Mouse (Mus musculus) forebrain, embryonic 15.5 days (tissue): Measurements from ENCODE around the gene Gm45837. TPM values are rescaled to one million over a fixed set of nuclear protein-coding genes. Genes with fewer than 3 reads are reported as not detected.
A peak's percentile ranks its signal among the peaks of the same experiment; 100 is the strongest.

Source experiments
- ATAC-seq: fragments of 200-750 bp; cut with Nextera tagmentation; replicated peaks from 2 replicates; pipeline ENCODE4 v1.8.0; 2017; ENCODE audit warnings: mild to moderate bottlenecking, moderate TSS enrichment, moderate library complexity
- H3K27ac ChIP-seq: fragments of 300-500 bp; sonication (generic); replicated peaks from 2 replicates; pipeline ENCODE4 v1.5.1; 2015; ENCODE audit warnings: mild to moderate bottlenecking, inconsistent platforms
- H3K27me3 ChIP-seq: fragments of 300-500 bp; sonication (generic); 2 replicates; pipeline ENCODE4 v1.6.1; 2015; ENCODE audit warnings: inconsistent platforms
- H3K36me3 ChIP-seq: fragments of 300-500 bp; sonication (generic); 2 replicates; pipeline ENCODE4 v1.6.1; 2015; ENCODE audit warnings: mild to moderate bottlenecking, inconsistent platforms
- H3K4me1 ChIP-seq: fragments of 300-500 bp; sonication (generic); 2 replicates; pipeline ENCODE4 v1.6.1; 2015; ENCODE audit warnings: inconsistent platforms
- H3K4me2 ChIP-seq: fragments of 300-500 bp; sonication (generic); replicated peaks from 2 replicates; pipeline ENCODE4 v1.6.1; 2015; ENCODE audit warnings: mild to moderate bottlenecking, inconsistent platforms
- H3K4me3 ChIP-seq: fragments of 300-500 bp; sonication (generic); 2 replicates; pipeline ENCODE4 v1.5.1; 2015; ENCODE audit warnings: mild to moderate bottlenecking, inconsistent platforms
- H3K9ac ChIP-seq: fragments of 300-500 bp; sonication (generic); replicated peaks from 2 replicates; pipeline ENCODE4 v1.6.1; 2015; ENCODE audit warnings: mild to moderate bottlenecking, inconsistent platforms
- H3K9me3 ChIP-seq: fragments of 300-500 bp; sonication (generic); 2 replicates; pipeline ENCODE4 v1.6.1; 2016; ENCODE audit warnings: inconsistent platforms
- WGBS: fragments of 180-500 bp; shearing (Covaris S2); methylation state at CpG from one replicate; pipeline ENCODE4 v1.1.7; 2015; ENCODE audit warnings: mixed read lengths; 5-methylcytosine and 5-hydroxymethylcytosine counted together
- polyA plus RNA-seq: library from polyadenylated mRNA; unstranded; fragments of >200 nt; fragmentation: Nextera tagmentation; extraction: Ambion mirVana; gene quantifications from 2 replicates; pipeline ENCODE4 v1.2.1, GENCODE M21; 2015

Gene Gm45837
- polyA plus RNA-seq, 1 experiment from 2014 or later, result not detected

GRCm38 (mm10) chr7:101523205-101523604, 112.5 kb downstream of the Gm45837 start:
- 0 out of 2 replicates have a peak, but pooled peaks cover 3% of the 10 kb centered on the region for H3K4me1 ChIP-seq
- H3K9me3 ChIP-seq, result no peaks in the 10 kb centered on the region
- no peak overlapping the region for H3K9ac ChIP-seq
- WGBS, result 15% methylated on average over 2 of the region's 2 CpGs
- ATAC-seq, result peak; percentile 72; the same call in 1 of the 2 replicates
- H3K4me3 ChIP-seq, result no peak overlapping the region
- H3K36me3 ChIP-seq, result no peaks in the 10 kb centered on the region
- no peak overlapping the region for H3K27ac ChIP-seq
- H3K27me3 ChIP-seq, result no peaks in the 10 kb centered on the region
- H3K4me2 ChIP-seq, result no peak overlapping the region

GRCm38 (mm10) chr7:101526484-101526883, 115.8 kb downstream of the Gm45837 start:
- no peak for ATAC-seq
- Histone ChIP-seq H3K27me3 (no peaks in the 10 kb centered on the region), H3K4me2 (no peak overlapping the region), H3K9ac (no peak overlapping the region), H3K4me3 (no peak overlapping the region), H3K4me1 (0 out of 2 replicates have a peak, but pooled peaks cover 3% of the 10 kb centered on the region), H3K27ac (no peak overlapping the region), H3K9me3 (no peaks in the 10 kb centered on the region), H3K36me3 (no peaks in the 10 kb centered on the region)
- WGBS, result 70% methylated on average over 7 of the region's 7 CpGs

GRCm38 (mm10) chr7:101534428-101534827, 123.7 kb downstream of the Gm45837 start:
- H3K4me2 ChIP-seq, result no peak overlapping the region
- no peak for ATAC-seq
- no peak overlapping the region for H3K27ac ChIP-seq
- H3K4me1 ChIP-seq, result peaks cover 10% of the 10 kb centered on the region
- H3K9me3 ChIP-seq, result no peaks in the 10 kb centered on the region
- no peak overlapping the region for H3K9ac ChIP-seq
- no peak overlapping the region for H3K4me3 ChIP-seq
- H3K27me3 ChIP-seq, result no peaks in the 10 kb centered on the region
- 24% methylated on average over 5 of the region's 5 CpGs for WGBS
- no peaks in the 10 kb centered on the region for H3K36me3 ChIP-seq

- no peaks in the 10 kb centered on the region for H3K36me3 ChIP-seq
- no peaks in the 10 kb centered on the region for H3K9me3 ChIP-seq
- H3K9ac ChIP-seq, result peak overlapping the region; percentile 13; the same call in 1 of the 2 replicates
- WGBS, result 64% methylated on average over 10 of the region's 10 CpGs
- H3K4me2 ChIP-seq, result no peak overlapping the region
- peaks cover 10% of the 10 kb centered on the region for H3K4me1 ChIP-seq
- ATAC-seq, result no peak
- no peak overlapping the region for H3K27ac ChIP-seq
- no peak overlapping the region for H3K4me3 ChIP-seq
- H3K27me3 ChIP-seq, result no peaks in the 10 kb centered on the region
Measured at GRCm38 (mm10) chr7:101535102-101535501, 124.4 kb downstream of the Gm45837 start.

- H3K4me1 ChIP-seq, result peaks cover 10% of the 10 kb centered on the region
- no peaks in the 10 kb centered on the region for H3K9me3 ChIP-seq
- H3K27me3 ChIP-seq, result no peaks in the 10 kb centered on the region
- no peak overlapping the region for H3K27ac ChIP-seq
- H3K4me3 ChIP-seq, result no peak overlapping the region
- 75% methylated on average over 5 of the region's 5 CpGs for WGBS
- no peak overlapping the region for H3K4me2 ChIP-seq
- no peaks in the 10 kb centered on the region for H3K36me3 ChIP-seq
- H3K9ac ChIP-seq, result no peak overlapping the region
- ATAC-seq, result no peak
Measured at GRCm38 (mm10) chr7:101535517-101535916, 124.8 kb downstream of the Gm45837 start.

GRCm38 (mm10) chr7:101537541-101537940, 126.9 kb downstream of the Gm45837 start:
- WGBS, result 54% methylated on average over 8 of the region's 8 CpGs

GRCm38 (mm10) chr7:101538141-101538933, 127.7 kb downstream of the Gm45837 start:
- no peaks in the 10 kb centered on the region for H3K36me3 ChIP-seq
- H3K9me3 ChIP-seq, result no peaks in the 10 kb centered on the region
- no peak overlapping the region for H3K4me2 ChIP-seq
- WGBS, result 60% methylated on average over 14 of the region's 14 CpGs
- H3K4me1 ChIP-seq, result peaks cover 12% of the 10 kb centered on the region
- ATAC-seq, result no peak
- no peak overlapping the region for H3K9ac ChIP-seq
- H3K27me3 ChIP-seq, result no peaks in the 10 kb centered on the region
- H3K27ac ChIP-seq, result no peak overlapping the region
- H3K4me3 ChIP-seq, result no peak overlapping the region

More at GRCm38 (mm10) chr7:101537541-101537940, 126.9 kb downstream of the Gm45837 start:
- no peak for ATAC-seq
- Histone ChIP-seq H3K27me3 (no peaks in the 10 kb centered on the region), H3K4me2 (no peak overlapping the region), H3K9ac (no peak overlapping the region), H3K9me3 (no peaks in the 10 kb centered on the region), H3K36me3 (no peaks in the 10 kb centered on the region), H3K4me3 (no peak overlapping the region), H3K27ac (no peak overlapping the region), H3K4me1 (peaks cover 12% of the 10 kb centered on the region)

- no peak for ATAC-seq
Measured at GRCm38 (mm10) chr7:101539774-101540173, 129.1 kb downstream of the Gm45837 start.

GRCm38 (mm10) chr7:101540684-101541083, 130.0 kb downstream of the Gm45837 start:
- WGBS, result 78% methylated on average over 5 of the region's 5 CpGs
- ATAC-seq, result no peak
- Histone ChIP-seq H3K9me3 (no peaks in the 10 kb centered on the region), H3K9ac (no peak overlapping the region), H3K27me3 (no peaks in the 10 kb centered on the region), H3K36me3 (no peaks in the 10 kb centered on the region), H3K27ac (no peak overlapping the region), H3K4me3 (no peak overlapping the region), H3K4me1 (peaks cover 7% of the 10 kb centered on the region; the same call in 1 of the 2 replicates), H3K4me2 (no peak overlapping the region)

More at GRCm38 (mm10) chr7:101539774-101540173, 129.1 kb downstream of the Gm45837 start:
- Histone ChIP-seq H3K27ac (no peak overlapping the region), H3K4me3 (no peak overlapping the region), H3K36me3 (no peaks in the 10 kb centered on the region), H3K4me2 (no peak overlapping the region), H3K27me3 (no peaks in the 10 kb centered on the region), H3K4me1 (peaks cover 12% of the 10 kb centered on the region), H3K9ac (no peak overlapping the region), H3K9me3 (no peaks in the 10 kb centered on the region)
- 40% methylated on average over 9 of the region's 9 CpGs for WGBS

GRCm38 (mm10) chr7:101541132-101541531, 130.4 kb downstream of the Gm45837 start:
- ATAC-seq, result peak; percentile 68; the same call in 1 of the 2 replicates
- 5% methylated on average over 11 of the region's 11 CpGs for WGBS
- H3K27me3 ChIP-seq, result no peaks in the 10 kb centered on the region
- H3K9me3 ChIP-seq, result no peaks in the 10 kb centered on the region
- H3K9ac ChIP-seq, result no peak overlapping the region
- no peaks in the 10 kb centered on the region for H3K36me3 ChIP-seq
- H3K4me1 ChIP-seq, result peaks cover 7% of the 10 kb centered on the region; the same call in 1 of the 2 replicates
- H3K27ac ChIP-seq, result no peak overlapping the region
- H3K4me2 ChIP-seq, result no peak overlapping the region
- H3K4me3 ChIP-seq, result no peak overlapping the region

GRCm38 (mm10) chr7:101541734-101542133, 131.0 kb downstream of the Gm45837 start:
- Histone ChIP-seq H3K36me3 (no peaks in the 10 kb centered on the region), H3K4me3 (no peak overlapping the region), H3K9me3 (no peaks in the 10 kb centered on the region), H3K27ac (no peak overlapping the region), H3K9ac (no peak overlapping the region), H3K4me1 (peaks cover 7% of the 10 kb centered on the region; the same call in 1 of the 2 replicates), H3K4me2 (no peak overlapping the region), H3K27me3 (no peaks in the 10 kb centered on the region)
- 78% methylated on average over 10 of the region's 10 CpGs for WGBS
- no peak for ATAC-seq

- Histone ChIP-seq H3K36me3 (no peaks in the 10 kb centered on the region), H3K4me3 (no peak overlapping the region), H3K9me3 (no peaks in the 10 kb centered on the region), H3K4me2 (no peak overlapping the region), H3K9ac (no peak overlapping the region), H3K27ac (no peak overlapping the region), H3K4me1 (no peaks in the 10 kb centered on the region), H3K27me3 (no peaks in the 10 kb centered on the region)
- 80% methylated on average over 3 of the region's 3 CpGs for WGBS
- no peak for ATAC-seq
Measured at GRCm38 (mm10) chr7:101547651-101548050, 137.0 kb downstream of the Gm45837 start.
